Comparison of ENCODE assay signal across 22 mouse cellular contexts in genomic region chr7:126748824-126749223, GRCm38 (mm10). TPM values are rescaled to one million over a fixed set of nuclear protein-coding genes. Genes with fewer than 3 reads are reported as not detected.
DNase-seq lines count a peak whose midpoint lies in the region; ATAC-seq and TF ChIP-seq lines count a peak whose summit lies in the region.
"Had no signal": no experiment of that assay in that cellular context is flagged by ENCODE, and none has a peak within 500 bp of the region (broad histone marks: within the 10 kb centered on the region; RNA-seq: fewer than 3 reads in every experiment).

No protein-coding gene starts in this region.

- TF ChIP-seq EP300 in lung, postnatal 0 days (IDR thresholded peaks at IDR 0.05): no peak

- H3K4me2 ChIP-seq in lung, embryonic 14.5 days: no peak overlapping the region
- no peak overlapping the region for H3K4me2 ChIP-seq in lung, postnatal 0 days (replicated peaks; ENCODE audit: low read depth, low read length)
- H3K4me2 ChIP-seq in intestine, embryonic 16.5 days (ENCODE audit: low read depth, low read length): no peak overlapping the region
- H3K4me2 ChIP-seq in stomach, embryonic 15.5 days: no peak overlapping the region
- H3K4me2 ChIP-seq: heart, embryonic 11.5 days; hindbrain, embryonic 15.5 days; limb, embryonic 15.5 days had no signal

- no peak for DNase-seq in lung, embryonic 14.5 days
- no peak for DNase-seq in lung, postnatal 0 days (ENCODE audit: low spot score)
- no peak for DNase-seq in urinary bladder, adult 18-20 months (ENCODE audit: low spot score in 2 of 2)
- DNase-seq in neural tube, embryonic 10.5 days (ENCODE audit: extremely low spot score, low spot score): no peak
- DNase-seq: adrenal gland, adult 2 months; cerebellum, adult 11-12 months; cerebellum, postnatal 25 days; embryo, embryonic 11 days; heart, postnatal 10 days; kidney, adult 18-20 months; layer of hippocampus, postnatal 36 days; lung, postnatal 14 days; right cerebral cortex, postnatal 4 days had no signal

- H3K4me1 ChIP-seq in lung, embryonic 14.5 days (ENCODE audit: insufficient read depth): no peaks in the 10 kb centered on the region
- no peaks in the 10 kb centered on the region for H3K4me1 ChIP-seq in lung, postnatal 0 days (ENCODE audit: insufficient read depth, low read depth, low read length)
- peaks cover 50% of the 10 kb centered on the region for H3K4me1 ChIP-seq in bone marrow macrophage, adult 2 months (ENCODE audit: control insufficient read depth, insufficient read depth, low read length)
- peaks cover 6% of the 10 kb centered on the region; the same call in 1 of the 2 replicates for H3K4me1 ChIP-seq in intestine, embryonic 16.5 days (ENCODE audit: control insufficient read depth, insufficient read depth, low read length)
- H3K4me1 ChIP-seq in stomach, embryonic 15.5 days: 0 out of 2 replicates have a peak, but pooled peaks cover 4% of the 10 kb centered on the region
- H3K4me1 ChIP-seq: forebrain, embryonic 10.5 days; hindbrain, embryonic 15.5 days had no signal

- H3K4me3 ChIP-seq in lung, embryonic 14.5 days (ENCODE audit: low read depth, low read length): no peak overlapping the region
- H3K4me3 ChIP-seq in lung, postnatal 0 days (ENCODE audit: low read depth, low read length): no peak overlapping the region
- H3K4me3 ChIP-seq in bone marrow macrophage, adult 2 months (ENCODE audit: insufficient read depth, low read length): no peak overlapping the region
- no peak overlapping the region for H3K4me3 ChIP-seq in intestine, embryonic 16.5 days (ENCODE audit: low read length)
- no peak overlapping the region for H3K4me3 ChIP-seq in stomach, embryonic 15.5 days (replicated peaks)
- H3K4me3 ChIP-seq: forebrain, embryonic 10.5 days; hindbrain, embryonic 15.5 days; layer of hippocampus, adult 2 months; limb, embryonic 15.5 days had no signal

- TF ChIP-seq POLR2A in bone marrow macrophage, adult 2 months (IDR thresholded peaks at IDR 0.05; ENCODE audit: borderline replicate concordance, low read depth, low read length): no peak

- H3K27me3 ChIP-seq in lung, embryonic 14.5 days (ENCODE audit: insufficient read depth, low read length): no peaks in the 10 kb centered on the region
- H3K27me3 ChIP-seq in lung, postnatal 0 days (replicated peaks; ENCODE audit: insufficient read depth, low read length): no peaks in the 10 kb centered on the region
- no peaks in the 10 kb centered on the region for H3K27me3 ChIP-seq in intestine, embryonic 16.5 days (replicated peaks; ENCODE audit: control insufficient read depth, insufficient read depth, low read length)
- no peaks in the 10 kb centered on the region for H3K27me3 ChIP-seq in stomach, embryonic 15.5 days (replicated peaks)
- H3K27me3 ChIP-seq: hindbrain, embryonic 15.5 days; limb, embryonic 15.5 days had no signal

- 65% methylated on average over 7 of the region's 7 CpGs for WGBS in lung, embryonic 14.5 days
- 54% methylated on average over 7 of the region's 7 CpGs for WGBS in lung, postnatal 0 days
- 52% methylated on average over 7 of the region's 7 CpGs for WGBS in intestine, embryonic 16.5 days
- 66% methylated on average over 7 of the region's 7 CpGs for WGBS in stomach, embryonic 15.5 days

- no peak for ATAC-seq in lung, embryonic 14.5 days (ENCODE audit: insufficient read depth)
- no peak for ATAC-seq in lung, postnatal 0 days
- ATAC-seq in intestine, embryonic 16.5 days: peak; percentile 75
- ATAC-seq in stomach, embryonic 15.5 days (ENCODE audit: insufficient read depth, low FRiP score, low read depth): no peak
- ATAC-seq: midbrain, embryonic 16.5 days had no signal

- no peaks in the 10 kb centered on the region for H3K36me3 ChIP-seq in lung, embryonic 14.5 days (ENCODE audit: insufficient read depth)
- H3K36me3 ChIP-seq in lung, postnatal 0 days (ENCODE audit: insufficient read depth, low read length): no peaks in the 10 kb centered on the region
- H3K36me3 ChIP-seq in intestine, embryonic 16.5 days (ENCODE audit: control insufficient read depth, insufficient read depth, low read length): no peaks in the 10 kb centered on the region
- no peaks in the 10 kb centered on the region for H3K36me3 ChIP-seq in stomach, embryonic 15.5 days
- H3K36me3 ChIP-seq: forebrain, embryonic 10.5 days; hindbrain, embryonic 15.5 days; limb, embryonic 15.5 days had no signal

- no peak for TF ChIP-seq CTCF in lung, embryonic 14.5 days (IDR thresholded peaks at IDR 0.05; ENCODE audit: low read depth)
- no peak for TF ChIP-seq CTCF in lung, postnatal 0 days (IDR thresholded peaks at IDR 0.05)
- TF ChIP-seq CTCF in bone marrow macrophage, adult 2 months (IDR thresholded peaks at IDR 0.05; ENCODE audit: low read depth, low read length): no peak

- H3K9me3 ChIP-seq in lung, embryonic 14.5 days (ENCODE audit: low read depth, low read length): no peaks in the 10 kb centered on the region
- no peaks in the 10 kb centered on the region for H3K9me3 ChIP-seq in lung, postnatal 0 days (ENCODE audit: low read length)
- no peaks in the 10 kb centered on the region for H3K9me3 ChIP-seq in intestine, embryonic 16.5 days (ENCODE audit: control insufficient read depth, low read length)
- no peaks in the 10 kb centered on the region for H3K9me3 ChIP-seq in stomach, embryonic 15.5 days
- H3K9me3 ChIP-seq: forebrain, embryonic 10.5 days; hindbrain, embryonic 15.5 days; limb, embryonic 15.5 days had no signal

- H3K27ac ChIP-seq in lung, embryonic 14.5 days (ENCODE audit: low read depth): 0 out of 2 replicates have a peak overlapping the region, but pooled peaks have one; percentile 24
- H3K27ac ChIP-seq in lung, postnatal 0 days (ENCODE audit: low read length): no peak overlapping the region
- H3K27ac ChIP-seq in bone marrow macrophage, adult 2 months (ENCODE audit: insufficient read depth, low read depth, low read length): peak overlapping the region; percentile 83
- peak overlapping the region; percentile 79 for H3K27ac ChIP-seq in intestine, embryonic 16.5 days (ENCODE audit: low read length)
- peak overlapping the region; percentile 26; the same call in 1 of the 2 replicates for H3K27ac ChIP-seq in stomach, embryonic 15.5 days
- H3K27ac ChIP-seq: forebrain, embryonic 10.5 days; hindbrain, embryonic 15.5 days; layer of hippocampus, adult 2 months; limb, embryonic 15.5 days had no signal

- H3K9ac ChIP-seq in lung, embryonic 14.5 days: no peak overlapping the region
- H3K9ac ChIP-seq in lung, postnatal 0 days (replicated peaks; ENCODE audit: low read depth): no peak overlapping the region
- 0 out of 2 replicates have a peak overlapping the region, but pooled peaks have one; percentile 7 for H3K9ac ChIP-seq in intestine, embryonic 16.5 days (ENCODE audit: low read depth, low read length)
- no peak overlapping the region for H3K9ac ChIP-seq in stomach, embryonic 15.5 days
- H3K9ac ChIP-seq: hindbrain, embryonic 15.5 days; limb, embryonic 15.5 days had no signal

RNA-seq across cellular contexts. Expression of gene Mapk3, which starts 10.6 kb away (rescaled TPM):
- polyA plus RNA-seq in lung, embryonic 14.5 days (2014; fragmentation: Nextera tagmentation; extraction: Ambion mirVana): 111 and 117 TPM in 2 replicates
- polyA plus RNA-seq in lung, postnatal 0 days (2015; fragmentation: Nextera tagmentation; extraction: Ambion mirVana): 180 and 183 TPM in 2 replicates
- 331 and 390 TPM in 2 replicates for polyA plus RNA-seq in bone marrow macrophage, adult 2 months (2012; ENCODE audit: insufficient read depth, insufficient read length, missing spikeins)
- polyA plus RNA-seq in intestine, embryonic 16.5 days (2015; fragmentation: Nextera tagmentation; extraction: Ambion mirVana): 122 and 126 TPM in 2 replicates
- 99.9 TPM in 2 replicates for polyA plus RNA-seq in stomach, embryonic 15.5 days (2015; fragmentation: Nextera tagmentation; extraction: Ambion mirVana)

RNA-seq across cellular contexts. Expression of gene Gdpd3, which starts 17.3 kb away (rescaled TPM):
- 3.3 and 3.4 TPM in 2 replicates for polyA plus RNA-seq in lung, embryonic 14.5 days (2014; fragmentation: Nextera tagmentation; extraction: Ambion mirVana)
- 3.4 and 4.1 TPM in 2 replicates for polyA plus RNA-seq in lung, postnatal 0 days (2015; fragmentation: Nextera tagmentation; extraction: Ambion mirVana)
- 20.8 and 27.0 TPM in 2 replicates for polyA plus RNA-seq in bone marrow macrophage, adult 2 months (2012; ENCODE audit: insufficient read depth, insufficient read length, missing spikeins)
- 1.4 and 2.1 TPM in 2 replicates for polyA plus RNA-seq in intestine, embryonic 16.5 days (2015; fragmentation: Nextera tagmentation; extraction: Ambion mirVana)
- 3.1 and 3.3 TPM in 2 replicates for polyA plus RNA-seq in stomach, embryonic 15.5 days (2015; fragmentation: Nextera tagmentation; extraction: Ambion mirVana)

RNA-seq across cellular contexts. Expression of gene Ypel3, which starts 27.9 kb away (rescaled TPM):
- 87.8 and 91.2 TPM in 2 replicates for polyA plus RNA-seq in lung, embryonic 14.5 days (2014; fragmentation: Nextera tagmentation; extraction: Ambion mirVana)
- polyA plus RNA-seq in lung, postnatal 0 days (2015; fragmentation: Nextera tagmentation; extraction: Ambion mirVana): 325 and 340 TPM in 2 replicates
- 392 and 412 TPM in 2 replicates for polyA plus RNA-seq in bone marrow macrophage, adult 2 months (2012; ENCODE audit: insufficient read depth, insufficient read length, missing spikeins)
- 59.5 and 61.5 TPM in 2 replicates for polyA plus RNA-seq in intestine, embryonic 16.5 days (2015; fragmentation: Nextera tagmentation; extraction: Ambion mirVana)
- 81.9 and 93.0 TPM in 2 replicates for polyA plus RNA-seq in stomach, embryonic 15.5 days (2015; fragmentation: Nextera tagmentation; extraction: Ambion mirVana)

RNA-seq across cellular contexts. Expression of gene Tbx6, which starts 32.5 kb away (rescaled TPM):
- polyA plus RNA-seq in lung, embryonic 14.5 days (2014; fragmentation: Nextera tagmentation; extraction: Ambion mirVana): 0.28 TPM in 1 of 2 replicates, not detected in the other
- polyA plus RNA-seq in lung, postnatal 0 days (2015; fragmentation: Nextera tagmentation; extraction: Ambion mirVana): 0.56 and 0.74 TPM in 2 replicates
- polyA plus RNA-seq in bone marrow macrophage, adult 2 months (2012; ENCODE audit: insufficient read depth, insufficient read length, missing spikeins): 1.9 and 2.8 TPM in 2 replicates
- 0.36 and 0.37 TPM in 2 replicates for polyA plus RNA-seq in intestine, embryonic 16.5 days (2015; fragmentation: Nextera tagmentation; extraction: Ambion mirVana)
- 0.46 and 0.66 TPM in 2 replicates for polyA plus RNA-seq in stomach, embryonic 15.5 days (2015; fragmentation: Nextera tagmentation; extraction: Ambion mirVana)

RNA-seq across cellular contexts. Expression of gene Coro1a, which starts 41.2 kb away (rescaled TPM):
- 29.2 and 29.3 TPM in 2 replicates for polyA plus RNA-seq in lung, embryonic 14.5 days (2014; fragmentation: Nextera tagmentation; extraction: Ambion mirVana)
- polyA plus RNA-seq in lung, postnatal 0 days (2015; fragmentation: Nextera tagmentation; extraction: Ambion mirVana): 61.4 and 65.3 TPM in 2 replicates
- 622 and 668 TPM in 2 replicates for polyA plus RNA-seq in bone marrow macrophage, adult 2 months (2012; ENCODE audit: insufficient read depth, insufficient read length, missing spikeins)
- polyA plus RNA-seq in intestine, embryonic 16.5 days (2015; fragmentation: Nextera tagmentation; extraction: Ambion mirVana): 38.0 and 38.7 TPM in 2 replicates
- 50.1 and 51.9 TPM in 2 replicates for polyA plus RNA-seq in stomach, embryonic 15.5 days (2015; fragmentation: Nextera tagmentation; extraction: Ambion mirVana)
